Mouse (Mus musculus): ENCODE data around the gene Raly.
A peak's percentile ranks its signal among the peaks of the same experiment; 100 is the strongest.

GRCm38 (mm10) chr2:154790656-154791483, at the start of gene Raly, which contains the start of gene a:
- TF ChIP-seq EP300 (IDR thresholded peaks at IDR 0.05; ENCODE audit: low read depth): no peak; the same call in 1 of the 2 replicates
- peak; percentile 21; the same call in 1 of the 2 replicates for TF ChIP-seq CTCF (IDR thresholded peaks at IDR 0.05; ENCODE audit: low read depth)
